Mouse (Mus musculus): ENCODE data around the gene Mier1. TPM values are rescaled to one million over a fixed set of nuclear protein-coding genes. Genes with fewer than 3 reads are reported as not detected.

Mier1 gene
- polyA plus RNA-seq, 1 experiment from 2014 or later, result 41.4 TPM

GRCm38 (mm10) chr4:103197401-103197800 is 83.2 kb downstream of the Mier1 start:
- H3K27ac ChIP-seq, result no peak overlapping the region
- H3K36me3 ChIP-seq (ENCODE audit: insufficient read depth, low read length), result peaks cover 23% of the 10 kb centered on the region; the same call in 1 of the 2 replicates
- no peaks in the 10 kb centered on the region for H3K9me3 ChIP-seq (replicated peaks; ENCODE audit: low read length)
- 88% methylated on average over 8 of the region's 8 CpGs for WGBS
- H3K4me2 ChIP-seq (ENCODE audit: low read length), result no peak overlapping the region
- no peaks in the 10 kb centered on the region for H3K27me3 ChIP-seq (ENCODE audit: insufficient read depth, low read length)
- H3K4me1 ChIP-seq (replicated peaks; ENCODE audit: insufficient read depth, low read length), result no peaks in the 10 kb centered on the region
- no peak overlapping the region for H3K9ac ChIP-seq (ENCODE audit: low read depth, low read length)
- no peak for ATAC-seq (replicated peaks; ENCODE audit: low FRiP score, low read depth)
- TF ChIP-seq CTCF (IDR thresholded peaks at IDR 0.05; ENCODE audit: low read depth), result no peak
- no peak overlapping the region for H3K4me3 ChIP-seq (replicated peaks; ENCODE audit: low read depth, low read length)
- no peak for DNase-seq (ENCODE audit: low spot score)

- no peak for TF ChIP-seq CTCF (IDR thresholded peaks at IDR 0.05; ENCODE audit: low read depth)
- no peak overlapping the region for H3K27ac ChIP-seq
- H3K9me3 ChIP-seq (replicated peaks; ENCODE audit: low read length), result no peaks in the 10 kb centered on the region
These were observed 84.9 kb downstream of the Mier1 start for GRCm38 (mm10) chr4:103199086-103199485.

GRCm38 (mm10) chr4:103200046-103200445 is 85.9 kb downstream of the Mier1 start:
- Histone ChIP-seq H3K36me3 (ENCODE audit: insufficient read depth, low read length) (peaks cover 26% of the 10 kb centered on the region; the same call in 1 of the 2 replicates), H3K4me2 (ENCODE audit: low read length) (no peak overlapping the region), H3K27me3 (ENCODE audit: insufficient read depth, low read length) (no peaks in the 10 kb centered on the region), H3K9ac (ENCODE audit: low read depth, low read length) (no peak overlapping the region), H3K9me3 (replicated peaks; ENCODE audit: low read length) (no peaks in the 10 kb centered on the region), H3K4me3 (replicated peaks; ENCODE audit: low read depth, low read length) (no peak overlapping the region), H3K27ac (no peak overlapping the region), H3K4me1 (replicated peaks; ENCODE audit: insufficient read depth, low read length) (no peaks in the 10 kb centered on the region)
- no peak for TF ChIP-seq CTCF (IDR thresholded peaks at IDR 0.05; ENCODE audit: low read depth)
- WGBS, result 95% methylated on average over 1 of the region's 1 CpGs
- DNase-seq (ENCODE audit: low spot score) (no peak), ATAC-seq (replicated peaks; ENCODE audit: low FRiP score, low read depth) (no peak)

More at GRCm38 (mm10) chr4:103199086-103199485, 84.9 kb downstream of the Mier1 start:
- WGBS, result 75% methylated on average over 4 of the region's 4 CpGs
- DNase-seq (ENCODE audit: low spot score) (no peak), ATAC-seq (replicated peaks; ENCODE audit: low FRiP score, low read depth) (no peak)
- Histone ChIP-seq H3K4me1 (replicated peaks; ENCODE audit: insufficient read depth, low read length) (no peaks in the 10 kb centered on the region), H3K4me2 (ENCODE audit: low read length) (no peak overlapping the region), H3K27me3 (ENCODE audit: insufficient read depth, low read length) (no peaks in the 10 kb centered on the region), H3K4me3 (replicated peaks; ENCODE audit: low read depth, low read length) (no peak overlapping the region), H3K9ac (ENCODE audit: low read depth, low read length) (no peak overlapping the region), H3K36me3 (ENCODE audit: insufficient read depth, low read length) (peaks cover 26% of the 10 kb centered on the region; the same call in 1 of the 2 replicates)

- Histone ChIP-seq H3K4me1 (replicated peaks; ENCODE audit: insufficient read depth, low read length) (no peaks in the 10 kb centered on the region), H3K36me3 (ENCODE audit: insufficient read depth, low read length) (0 out of 2 replicates have a peak, but pooled peaks cover 17% of the 10 kb centered on the region), H3K4me3 (replicated peaks; ENCODE audit: low read depth, low read length) (no peak overlapping the region), H3K4me2 (ENCODE audit: low read length) (no peak overlapping the region), H3K9ac (ENCODE audit: low read depth, low read length) (no peak overlapping the region), H3K27me3 (ENCODE audit: insufficient read depth, low read length) (no peaks in the 10 kb centered on the region), H3K27ac (no peak overlapping the region), H3K9me3 (replicated peaks; ENCODE audit: low read length) (no peaks in the 10 kb centered on the region)
- 71% methylated on average over 2 of the region's 2 CpGs for WGBS
- DNase-seq (ENCODE audit: low spot score) (peak; percentile 20), ATAC-seq (replicated peaks; ENCODE audit: low FRiP score, low read depth) (no peak)
- TF ChIP-seq CTCF (IDR thresholded peaks at IDR 0.05; ENCODE audit: low read depth), result no peak
These were observed 89.5 kb downstream of the Mier1 start for GRCm38 (mm10) chr4:103203646-103204045.

- H3K36me3 ChIP-seq (ENCODE audit: insufficient read depth, low read length), result peaks cover 16% of the 10 kb centered on the region
These were observed 94.4 kb downstream of the Mier1 start for GRCm38 (mm10) chr4:103208553-103208952.

GRCm38 (mm10) chr4:103213859-103214497 is 99.8 kb downstream of the Mier1 start:
- H3K27me3 ChIP-seq (ENCODE audit: insufficient read depth, low read length), result no peaks in the 10 kb centered on the region
- WGBS, result 1% methylated on average over 30 of the region's 30 CpGs
- peak overlapping the region; percentile 96 for H3K4me3 ChIP-seq (replicated peaks; ENCODE audit: low read depth, low read length)
- no peaks in the 10 kb centered on the region for H3K9me3 ChIP-seq (replicated peaks; ENCODE audit: low read length)
- peak overlapping the region; percentile 99 for H3K9ac ChIP-seq (ENCODE audit: low read depth, low read length)
- peak overlapping the region; percentile 99 for H3K27ac ChIP-seq
- no peak for TF ChIP-seq CTCF (IDR thresholded peaks at IDR 0.05; ENCODE audit: low read depth)
- DNase-seq (ENCODE audit: low spot score), result peak; percentile 56
- peaks cover 7% of the 10 kb centered on the region for H3K36me3 ChIP-seq (ENCODE audit: insufficient read depth, low read length)
- H3K4me2 ChIP-seq (ENCODE audit: low read length), result peak overlapping the region; percentile 82
- H3K4me1 ChIP-seq (replicated peaks; ENCODE audit: insufficient read depth, low read length), result no peaks in the 10 kb centered on the region
- ATAC-seq (replicated peaks; ENCODE audit: low FRiP score, low read depth), result no peak

More at GRCm38 (mm10) chr4:103208553-103208952, 94.4 kb downstream of the Mier1 start:
- no peaks in the 10 kb centered on the region for H3K4me1 ChIP-seq (replicated peaks; ENCODE audit: insufficient read depth, low read length)
- no peak overlapping the region for H3K4me2 ChIP-seq (ENCODE audit: low read length)
- no peak for DNase-seq (ENCODE audit: low spot score)
- no peak for ATAC-seq (replicated peaks; ENCODE audit: low FRiP score, low read depth)
- no peak overlapping the region for H3K4me3 ChIP-seq (replicated peaks; ENCODE audit: low read depth, low read length)
- H3K27ac ChIP-seq, result no peak overlapping the region
- WGBS, result 91% methylated on average over 1 of the region's 1 CpGs
- no peaks in the 10 kb centered on the region for H3K9me3 ChIP-seq (replicated peaks; ENCODE audit: low read length)
- TF ChIP-seq CTCF (IDR thresholded peaks at IDR 0.05; ENCODE audit: low read depth), result no peak
- no peaks in the 10 kb centered on the region for H3K27me3 ChIP-seq (ENCODE audit: insufficient read depth, low read length)
- no peak overlapping the region for H3K9ac ChIP-seq (ENCODE audit: low read depth, low read length)

Measured in kidney, postnatal 0 days (tissue).